Mouse (Mus musculus) midbrain, embryonic 14.5 days (tissue): ENCODE results near the gene Rxylt1. TPM values are rescaled to one million over a fixed set of nuclear protein-coding genes. Genes with fewer than 3 reads are reported as not detected.

Source experiments
- ATAC-seq: fragments of 200-750 bp; cut with Nextera tagmentation; 2 replicates; pipeline ENCODE4 v1.8.0; 2017; ENCODE audit warnings: moderate number of reproducible peaks, moderate library complexity; ENCODE audit not compliant: low FRiP score, low TSS enrichment
- DNase-seq: peaks from one replicate; pipeline ENCODE4 v3.0.0-alpha.2; 2015
- H3K27ac ChIP-seq: fragments of 300-500 bp; sonication (generic); replicated peaks from 2 replicates; pipeline ENCODE4 v1.5.1; 2014; ENCODE audit warnings: mild to moderate bottlenecking, low read depth, low read length, moderate library complexity
- H3K27me3 ChIP-seq: fragments of 300-500 bp; sonication (generic); 2 replicates; pipeline ENCODE4 v1.6.1; 2014; ENCODE audit warnings: low read length, control low read depth, mixed read lengths; ENCODE audit not compliant: control insufficient read depth, insufficient read depth
- H3K36me3 ChIP-seq: fragments of 300-500 bp; sonication (generic); 2 replicates; pipeline ENCODE4 v1.6.1; 2014; ENCODE audit warnings: low read length, control low read depth; ENCODE audit not compliant: control insufficient read depth, insufficient read depth
- H3K4me1 ChIP-seq: fragments of 300-500 bp; sonication (generic); 2 replicates; pipeline ENCODE4 v1.6.1; 2014; ENCODE audit warnings: mild to moderate bottlenecking, antibody characterized with exemption, low read length, control low read depth; ENCODE audit not compliant: control insufficient read depth, insufficient read depth
- H3K4me2 ChIP-seq: fragments of 300-500 bp; sonication (generic); 2 replicates; pipeline ENCODE4 v1.6.1; 2014; ENCODE audit warnings: mild to moderate bottlenecking, low read length, moderate library complexity
- H3K4me3 ChIP-seq: fragments of 300-500 bp; sonication (generic); replicated peaks from 2 replicates; pipeline ENCODE4 v1.5.1; 2014; ENCODE audit warnings: low read depth, low read length
- H3K9ac ChIP-seq: fragments of 300-500 bp; sonication (generic); replicated peaks from 2 replicates; pipeline ENCODE4 v1.6.1; 2014; ENCODE audit warnings: mild to moderate bottlenecking, low read length, moderate library complexity
- H3K9me3 ChIP-seq: fragments of 300-500 bp; sonication (generic); 2 replicates; pipeline ENCODE4 v1.6.1; 2016; ENCODE audit warnings: low read length, control low read depth, mixed read lengths; ENCODE audit not compliant: control insufficient read depth
- WGBS: fragments of 180-500 bp; shearing (Covaris S2); extraction: QIAGEN DNeasy Blood & Tissue Kit; methylation state at CpG from one replicate; pipeline ENCODE4 v1.1.7; 2014; 5-methylcytosine and 5-hydroxymethylcytosine counted together
- polyA plus RNA-seq: library from polyadenylated mRNA; unstranded; fragments of >200 nt; fragmentation: Nextera tagmentation; extraction: Ambion mirVana; gene quantifications from 2 replicates; pipeline ENCODE4 v1.2.1, GENCODE M21; 2014

Rxylt1 gene
- polyA plus RNA-seq, 1 experiment from 2014 or later = 36.1 TPM

DNA sequence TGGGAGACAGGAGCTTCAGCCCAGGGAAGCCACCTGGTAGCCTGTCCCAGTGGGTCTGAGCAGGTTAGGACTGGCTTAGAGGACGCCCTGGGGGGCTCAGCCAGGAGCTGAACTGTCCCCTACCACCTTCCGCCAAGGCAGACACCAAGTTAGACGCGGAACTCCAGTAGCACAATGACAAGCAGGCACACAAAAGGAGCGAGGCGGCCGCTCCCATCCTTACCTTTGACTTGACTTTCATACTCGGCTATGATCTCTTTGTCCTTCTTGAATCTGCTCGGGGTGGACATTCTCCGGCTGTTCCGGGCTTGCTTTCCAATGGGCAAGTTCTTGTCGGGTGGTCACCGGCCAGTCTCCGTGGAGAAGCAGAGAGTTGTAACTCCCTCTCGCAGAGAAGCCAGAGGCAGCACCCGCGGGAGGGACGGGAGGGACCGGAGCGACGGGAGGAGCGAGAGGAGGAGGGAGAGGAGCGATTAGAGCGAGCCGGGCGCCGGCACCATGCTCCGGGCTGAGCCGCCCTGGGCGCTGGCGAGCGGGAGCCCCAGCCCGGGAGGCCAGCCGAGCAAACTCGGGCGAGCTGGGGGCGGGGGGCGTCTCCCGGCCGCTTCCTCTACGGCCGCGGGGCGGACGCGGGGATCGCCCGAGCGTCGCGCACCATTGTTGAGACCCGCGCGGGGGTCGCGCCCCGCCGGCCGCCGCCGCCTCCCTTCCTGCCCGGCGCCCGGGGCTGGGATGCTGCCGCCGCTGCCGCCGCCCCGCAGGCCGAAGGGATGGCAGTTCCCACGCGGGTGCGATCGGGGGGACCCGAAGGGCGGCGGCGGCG is 50.1 kb downstream of the Rxylt1 start, which contains the start of gene Srgap1:
Srgap1 (minus strand) TSS at position 412 of the 823 bp plus-strand sequence.
- H3K4me1 ChIP-seq = peaks cover 15% of the 10 kb centered on the region; the same call in 1 of the 2 replicates
- under 1% methylated on average over 67 of the region's 79 CpGs for WGBS
- peak within 1 kb of the TSS; percentile 87 for H3K4me3 ChIP-seq
- no peaks in the 10 kb centered on the region for H3K36me3 ChIP-seq
- DNase-seq (peak; percentile 83), ATAC-seq (peak; percentile 84)
- no peaks in the 10 kb centered on the region for H3K27me3 ChIP-seq
- peak within 1 kb of the TSS; percentile 98 for H3K9ac ChIP-seq
- H3K27ac ChIP-seq = peak within 1 kb of the TSS; percentile 94
- peak within 1 kb of the TSS; percentile 65 for H3K4me2 ChIP-seq
- no peaks in the 10 kb centered on the region for H3K9me3 ChIP-seq

DNA sequence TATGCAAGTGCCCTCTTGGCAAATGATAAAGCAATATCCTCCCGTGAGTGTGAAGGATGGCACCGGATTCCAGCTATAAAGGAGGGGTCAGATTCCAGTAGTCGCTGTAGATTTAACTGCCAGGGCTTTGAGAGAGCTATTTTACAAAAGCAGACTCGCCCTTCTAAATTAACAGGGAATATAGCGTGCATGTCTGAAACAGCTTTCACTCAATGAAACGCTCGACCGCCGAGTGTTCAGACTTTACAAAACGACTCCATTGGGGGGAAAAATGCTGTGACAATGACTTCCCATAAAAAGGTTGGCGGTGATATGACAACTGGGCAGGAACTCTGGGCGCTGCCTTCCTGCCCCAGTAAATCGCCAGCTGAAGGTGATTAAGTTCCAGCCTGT is 50.7 kb downstream of the Rxylt1 start:
- no peak for ATAC-seq
- WGBS = under 1% methylated on average over 13 of the region's 13 CpGs

DNA sequence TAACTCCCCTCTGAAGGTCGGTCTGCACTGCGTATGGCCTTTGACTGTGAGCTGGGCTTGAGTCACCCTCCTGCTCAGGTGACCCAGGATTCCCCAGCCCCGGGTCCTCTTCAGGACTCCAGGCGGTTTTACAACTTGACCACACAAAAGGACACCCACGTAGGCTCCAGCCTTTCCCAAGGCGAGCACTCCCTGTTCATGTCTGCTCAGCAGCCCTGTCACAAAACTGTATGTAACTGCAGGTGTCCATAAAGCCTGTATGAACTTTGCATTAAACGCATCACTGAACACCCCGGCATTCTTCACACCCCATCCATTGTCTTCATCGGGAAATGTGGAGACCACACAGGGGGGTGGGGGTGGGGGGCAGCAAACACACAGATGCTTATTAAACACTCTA is 51.2 kb downstream of the Rxylt1 start:
- Histone ChIP-seq H3K4me3 (peak overlapping the region; percentile 87), H3K9me3 (no peaks in the 10 kb centered on the region), H3K4me2 (peak overlapping the region; percentile 65), H3K4me1 (peaks cover 15% of the 10 kb centered on the region; the same call in 1 of the 2 replicates), H3K27me3 (no peaks in the 10 kb centered on the region), H3K36me3 (no peaks in the 10 kb centered on the region), H3K9ac (peak overlapping the region; percentile 98), H3K27ac (peak overlapping the region; percentile 94)
- ATAC-seq = peak; percentile 15; the same call in 1 of the 2 replicates
- 6% methylated on average over 9 of the region's 9 CpGs for WGBS
- DNase-seq = peak; percentile 51

More for the DNA sequence above, 50.7 kb downstream of the Rxylt1 start:
- Histone ChIP-seq H3K4me2 (peak overlapping the region; percentile 65), H3K9ac (peak overlapping the region; percentile 98), H3K4me1 (peaks cover 15% of the 10 kb centered on the region; the same call in 1 of the 2 replicates), H3K27ac (peak overlapping the region; percentile 94), H3K4me3 (peak overlapping the region; percentile 87), H3K9me3 (no peaks in the 10 kb centered on the region), H3K36me3 (no peaks in the 10 kb centered on the region), H3K27me3 (no peaks in the 10 kb centered on the region)
- peak; percentile 71 for DNase-seq

DNA sequence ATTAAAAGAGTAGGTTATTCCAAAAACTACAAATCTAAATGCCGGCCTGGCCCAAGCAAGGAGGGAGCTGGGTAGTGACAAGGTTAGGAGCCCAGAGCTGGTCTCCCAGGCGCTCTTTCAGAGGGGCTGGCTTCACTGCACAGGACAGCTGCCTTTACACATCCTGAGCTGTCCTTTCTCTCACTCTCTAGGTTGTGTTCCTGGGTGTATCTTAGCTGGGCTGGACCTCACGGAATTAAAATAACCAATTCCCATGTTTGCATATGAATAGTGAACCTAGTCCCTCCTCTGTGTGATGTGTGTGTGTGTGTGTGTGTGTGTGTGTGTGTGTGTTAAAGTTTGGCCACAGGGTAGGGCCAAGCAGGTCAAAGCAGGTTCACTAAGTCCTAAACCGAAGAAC is 52.2 kb downstream of the Rxylt1 start:
- H3K4me1 ChIP-seq = peaks cover 15% of the 10 kb centered on the region; the same call in 1 of the 2 replicates
- no peaks in the 10 kb centered on the region for H3K36me3 ChIP-seq
- peak; percentile 15 for DNase-seq
- peak overlapping the region; percentile 65 for H3K4me2 ChIP-seq
- no peaks in the 10 kb centered on the region for H3K27me3 ChIP-seq
- H3K9ac ChIP-seq = peak overlapping the region; percentile 98
- 44% methylated on average over 4 of the region's 4 CpGs for WGBS
- H3K4me3 ChIP-seq = peak overlapping the region; percentile 87
- H3K27ac ChIP-seq = peak overlapping the region; percentile 94
- no peaks in the 10 kb centered on the region for H3K9me3 ChIP-seq
- no peak for ATAC-seq

DNA sequence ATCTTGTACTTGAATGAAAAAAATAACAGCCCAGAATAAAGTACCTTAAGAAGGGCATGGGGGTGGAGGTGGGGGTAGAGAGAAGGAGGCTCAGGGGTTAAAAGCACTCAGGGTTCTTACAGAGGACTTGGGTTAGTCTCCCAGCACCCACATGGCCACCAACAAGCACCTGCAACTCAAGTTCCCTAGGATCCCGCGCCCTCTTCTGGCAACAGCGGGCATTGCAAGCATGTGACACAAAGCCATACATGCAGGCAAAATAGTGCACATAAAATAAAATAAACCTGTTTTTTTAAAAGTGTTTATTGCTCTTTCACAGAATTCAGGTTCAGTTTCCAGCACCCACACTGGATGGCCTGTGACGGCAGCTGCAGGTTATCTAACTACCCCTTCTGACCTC is 56.8 kb downstream of the Rxylt1 start:
- no peak for DNase-seq

DNA sequence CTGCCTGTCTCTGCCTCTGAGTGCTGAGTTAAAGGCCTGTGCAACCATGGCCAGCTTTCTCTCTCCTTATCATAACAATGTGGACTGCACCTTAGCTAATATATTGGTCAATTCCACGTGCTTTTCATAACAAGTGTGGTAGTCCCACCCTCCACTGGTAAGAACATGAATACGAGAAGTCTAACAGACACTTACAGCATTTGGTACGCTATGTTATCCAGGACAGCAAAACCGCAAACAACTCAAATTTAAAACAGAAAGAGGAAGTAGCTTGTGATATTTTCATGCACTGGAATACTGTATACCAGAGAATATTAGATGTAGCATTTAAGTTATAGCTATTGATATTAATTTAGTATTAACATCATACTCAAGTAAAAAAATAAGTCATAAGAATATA is 57.6 kb downstream of the Rxylt1 start:
- ATAC-seq = no peak
- no peak overlapping the region for H3K27ac ChIP-seq
- DNase-seq = no peak
- WGBS = 93% methylated on average over 4 of the region's 4 CpGs
- H3K4me2 ChIP-seq = no peak overlapping the region
- 0 out of 2 replicates have a peak, but pooled peaks cover 4% of the 10 kb centered on the region for H3K36me3 ChIP-seq
- H3K4me3 ChIP-seq = no peak overlapping the region
- no peaks in the 10 kb centered on the region for H3K27me3 ChIP-seq
- peaks cover 9% of the 10 kb centered on the region; the same call in 1 of the 2 replicates for H3K4me1 ChIP-seq
- H3K9me3 ChIP-seq = no peaks in the 10 kb centered on the region
- no peak overlapping the region for H3K9ac ChIP-seq

More for the DNA sequence above, 56.8 kb downstream of the Rxylt1 start:
- no peak overlapping the region for H3K4me3 ChIP-seq
- no peak overlapping the region for H3K9ac ChIP-seq
- H3K9me3 ChIP-seq = no peaks in the 10 kb centered on the region
- H3K4me2 ChIP-seq = no peak overlapping the region
- no peak for ATAC-seq
- H3K27me3 ChIP-seq = no peaks in the 10 kb centered on the region
- H3K4me1 ChIP-seq = peaks cover 15% of the 10 kb centered on the region; the same call in 1 of the 2 replicates
- 45% methylated on average over 4 of the region's 4 CpGs for WGBS
- H3K27ac ChIP-seq = no peak overlapping the region
- 0 out of 2 replicates have a peak, but pooled peaks cover 4% of the 10 kb centered on the region for H3K36me3 ChIP-seq

DNA sequence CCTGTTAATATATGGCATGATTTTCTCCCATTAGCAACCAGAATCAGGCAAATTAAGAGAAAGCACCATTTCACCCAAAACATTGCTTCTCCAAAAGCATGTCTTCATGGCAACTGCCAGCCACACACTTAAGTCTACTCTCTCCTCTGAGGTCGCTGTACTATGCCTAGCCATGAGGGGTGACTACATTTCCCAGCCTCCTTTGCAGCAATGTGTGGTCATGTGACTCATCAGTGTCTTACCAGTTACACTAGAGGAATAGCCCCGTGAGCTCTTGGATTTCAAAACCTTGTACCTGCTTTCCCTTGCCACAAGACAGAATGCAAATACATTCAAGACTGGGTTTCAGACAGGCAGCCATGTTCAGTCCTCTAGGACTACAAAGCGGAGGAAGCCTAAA is 58.6 kb downstream of the Rxylt1 start:
- Histone ChIP-seq H3K9ac (no peak overlapping the region), H3K27ac (no peak overlapping the region), H3K27me3 (no peaks in the 10 kb centered on the region), H3K9me3 (no peaks in the 10 kb centered on the region), H3K4me1 (0 out of 2 replicates have a peak, but pooled peaks cover 3% of the 10 kb centered on the region), H3K4me2 (no peak overlapping the region), H3K4me3 (no peak overlapping the region), H3K36me3 (0 out of 2 replicates have a peak, but pooled peaks cover 4% of the 10 kb centered on the region)
- DNase-seq (peak; percentile 53), ATAC-seq (peak; percentile 55; the same call in 1 of the 2 replicates)
- 62% methylated on average over 3 of the region's 3 CpGs for WGBS

DNA sequence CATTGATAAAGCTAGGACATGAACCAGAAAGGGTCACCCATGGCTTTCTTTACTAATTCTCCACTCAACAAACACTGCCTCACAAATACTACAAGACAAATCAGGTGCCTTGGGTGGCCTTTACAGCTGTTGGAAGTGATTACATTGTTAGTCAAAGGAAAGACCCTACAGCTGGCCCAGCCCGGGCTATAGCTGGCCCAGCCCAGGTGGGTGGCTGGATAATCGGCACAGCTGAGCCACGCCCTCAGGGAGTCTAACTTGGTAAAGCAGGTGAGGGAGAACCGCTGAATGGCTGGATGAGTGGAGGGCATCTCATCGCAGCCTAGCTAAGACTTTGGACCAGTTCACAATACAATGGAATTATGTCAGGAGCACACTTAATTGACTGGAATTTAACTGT is 63.9 kb downstream of the Rxylt1 start:
- Histone ChIP-seq H3K4me2 (no peak overlapping the region), H3K9me3 (no peaks in the 10 kb centered on the region), H3K4me1 (no peaks in the 10 kb centered on the region), H3K27me3 (no peaks in the 10 kb centered on the region), H3K36me3 (0 out of 2 replicates have a peak, but pooled peaks cover 4% of the 10 kb centered on the region), H3K27ac (no peak overlapping the region), H3K9ac (no peak overlapping the region), H3K4me3 (no peak overlapping the region)
- WGBS = 83% methylated on average over 5 of the region's 5 CpGs
- DNase-seq = no peak
- no peak for ATAC-seq
